Mouse (Mus musculus) heart, adult 2 months (tissue): Measurements from ENCODE around the gene Gm21188.
"Not testable (repeated sequence)": the region's sequence is repeated elsewhere in the genome, so short reads cannot be mapped to it uniquely, and the experiment has no call there.

ENCODE experiments used
- CTCF ChIP-seq: fragments of 200-600 bp; IDR thresholded peaks from 2 replicates; pipeline ENCODE4 v1.8.1; 2022; ENCODE audit warnings: antibody characterized with exemption, mild to moderate bottlenecking, moderate library complexity
- EP300 ChIP-seq: fragments of 200-500 bp; IDR thresholded peaks from 2 replicates; pipeline ENCODE4 v1.6.1; 2011; ENCODE audit warnings: low read depth, low read length, control low read depth; ENCODE audit not compliant: insufficient read depth
- POLR2A ChIP-seq: fragments of 200-500 bp; IDR thresholded peaks from 2 replicates; pipeline ENCODE4 v1.6.1; 2011; ENCODE audit warnings: mild to moderate bottlenecking, low read depth, low read length, control low read depth; ENCODE audit not compliant: insufficient read depth

DNA sequence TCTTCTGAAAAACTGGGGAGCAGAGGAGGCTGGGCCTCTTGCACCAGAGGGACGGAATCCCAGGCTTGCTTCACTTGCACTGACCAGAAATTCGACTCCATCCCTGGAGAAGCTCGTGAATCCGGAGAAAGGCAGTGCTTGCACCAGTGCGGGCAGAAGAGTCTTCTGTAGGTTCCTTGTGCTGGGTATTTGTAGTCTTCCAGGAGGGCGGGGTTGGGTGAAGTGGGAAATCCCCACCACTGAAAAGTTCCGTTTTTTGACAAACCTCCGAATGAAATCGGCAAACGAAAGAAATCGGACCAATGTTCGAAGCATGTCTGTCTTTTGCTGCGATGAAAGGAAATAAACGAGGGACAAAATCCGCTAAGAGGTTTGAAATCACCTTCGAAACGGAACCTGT lies 25.1 kb downstream of the Gm21188 start, which contains the start of gene Gm36079:
- not testable (repeated sequence) for TF ChIP-seq CTCF, POLR2A, EP300
